Mouse (Mus musculus): ENCODE results near the gene March2.

DNA sequence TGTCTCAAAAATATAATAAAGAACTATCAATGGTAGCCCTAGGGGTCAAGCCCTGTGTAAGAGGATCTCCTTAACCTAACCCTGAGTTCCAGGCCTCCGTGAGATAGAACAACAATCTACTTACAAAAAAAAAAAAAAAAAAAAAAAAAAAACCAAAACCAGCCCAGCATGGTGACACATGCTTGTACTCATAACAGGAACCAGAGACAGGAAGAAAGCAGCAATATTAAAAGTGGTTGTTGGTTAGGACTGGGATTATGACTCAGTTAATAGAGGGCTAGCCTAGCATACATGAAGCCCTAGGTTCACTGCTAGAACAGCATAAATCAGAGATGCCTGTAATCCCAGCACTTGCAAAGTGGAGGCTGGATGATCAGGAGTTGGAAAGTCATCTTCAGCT is 16.3 kb downstream of the March2 start:
- TF ChIP-seq CTCF (IDR thresholded peaks at IDR 0.05; ENCODE audit: extremely low read depth, insufficient read length, insufficient replicate concordance, low read depth, low read length), result no peak
- no peak for TF ChIP-seq POLR2A (IDR thresholded peaks at IDR 0.05; ENCODE audit: low read depth, low read length)

All from small intestine, adult 2 months (tissue).